Mouse (Mus musculus): ENCODE data around the gene Zfp39. TPM values are rescaled to one million over a fixed set of nuclear protein-coding genes. Genes with fewer than 3 reads are reported as not detected.

Zfp39 gene
- polyA plus RNA-seq, 1 experiment from 2014 or later: 5.8 TPM

- peak overlapping the region; percentile 72 for H3K27ac ChIP-seq
Observed at GRCm38 (mm10) chr11:58914461-58915028, 10.5 kb upstream of the Zfp39 start.

GRCm38 (mm10) chr11:58913776-58914175 is 9.8 kb upstream of the Zfp39 start:
- Histone ChIP-seq H3K4me1 (peaks cover 7% of the 10 kb centered on the region), H3K27me3 (ENCODE audit: poor library complexity, severe bottlenecking) (no peaks in the 10 kb centered on the region), H3K36me3 (replicated peaks) (no peaks in the 10 kb centered on the region), H3K9me3 (no peaks in the 10 kb centered on the region), H3K27ac (peak overlapping the region; percentile 72), H3K4me3 (peak overlapping the region; percentile 41; the same call in 1 of the 2 replicates)
- DNase-seq (ENCODE audit: extremely low spot score, low spot score): no peak
- 83% methylated on average over 1 of the region's 1 CpGs for WGBS

More at GRCm38 (mm10) chr11:58914461-58915028, 10.5 kb upstream of the Zfp39 start:
- Histone ChIP-seq H3K9me3 (no peaks in the 10 kb centered on the region), H3K4me1 (peaks cover 7% of the 10 kb centered on the region), H3K4me3 (peak overlapping the region; percentile 41), H3K27me3 (ENCODE audit: poor library complexity, severe bottlenecking) (no peaks in the 10 kb centered on the region), H3K36me3 (replicated peaks) (no peaks in the 10 kb centered on the region)
- DNase-seq (ENCODE audit: extremely low spot score, low spot score): peak; percentile 37
- WGBS: 24% methylated on average over 17 of the region's 17 CpGs

- H3K36me3 ChIP-seq (replicated peaks): peaks cover 28% of the 10 kb centered on the region
- H3K27ac ChIP-seq: 0 out of 2 replicates have a peak overlapping the region, but pooled peaks have one; percentile 20
- peaks cover 16% of the 10 kb centered on the region for H3K4me1 ChIP-seq
- WGBS: 36% methylated on average over 6 of the region's 6 CpGs
- no peaks in the 10 kb centered on the region for H3K9me3 ChIP-seq
- H3K27me3 ChIP-seq (ENCODE audit: poor library complexity, severe bottlenecking): no peaks in the 10 kb centered on the region
- DNase-seq (ENCODE audit: extremely low spot score, low spot score): peak; percentile 22
- H3K4me3 ChIP-seq: peak overlapping the region; percentile 88
Observed at GRCm38 (mm10) chr11:58904838-58905237, 813 bp upstream of the Zfp39 start.

GRCm38 (mm10) chr11:58904410-58904718 is 339 bp upstream of the Zfp39 start:
- Histone ChIP-seq H3K36me3 (replicated peaks) (peaks cover 29% of the 10 kb centered on the region), H3K4me3 (peak overlapping the region; percentile 88), H3K27me3 (ENCODE audit: poor library complexity, severe bottlenecking) (no peaks in the 10 kb centered on the region), H3K27ac (peak overlapping the region; percentile 95), H3K4me1 (peaks cover 16% of the 10 kb centered on the region), H3K9me3 (no peaks in the 10 kb centered on the region)
- no peak for DNase-seq (ENCODE audit: extremely low spot score, low spot score)
- WGBS: 3% methylated on average over 8 of the region's 8 CpGs

- H3K36me3 ChIP-seq (replicated peaks): peaks cover 59% of the 10 kb centered on the region
- H3K9me3 ChIP-seq: no peaks in the 10 kb centered on the region
- DNase-seq (ENCODE audit: extremely low spot score, low spot score): no peak
- H3K27ac ChIP-seq: no peak overlapping the region
- no peaks in the 10 kb centered on the region for H3K27me3 ChIP-seq (ENCODE audit: poor library complexity, severe bottlenecking)
- no peak overlapping the region for H3K4me3 ChIP-seq
- H3K4me1 ChIP-seq: peaks cover 16% of the 10 kb centered on the region
Observed at GRCm38 (mm10) chr11:58901080-58901479, 2.9 kb downstream of the Zfp39 start.

- Histone ChIP-seq H3K4me3 (no peak overlapping the region), H3K27ac (no peak overlapping the region), H3K27me3 (ENCODE audit: poor library complexity, severe bottlenecking) (no peaks in the 10 kb centered on the region), H3K9me3 (no peaks in the 10 kb centered on the region), H3K36me3 (replicated peaks) (peaks cover 88% of the 10 kb centered on the region), H3K4me1 (peaks cover 2% of the 10 kb centered on the region; the same call in 1 of the 2 replicates)
- WGBS: 88% methylated on average over 6 of the region's 6 CpGs
- no peak for DNase-seq (ENCODE audit: extremely low spot score, low spot score)
Observed at GRCm38 (mm10) chr11:58897485-58897884, 6.5 kb downstream of the Zfp39 start.

- H3K4me1 ChIP-seq: no peaks in the 10 kb centered on the region
- DNase-seq (ENCODE audit: extremely low spot score, low spot score): no peak
- H3K9me3 ChIP-seq: no peaks in the 10 kb centered on the region
- no peak overlapping the region for H3K4me3 ChIP-seq
- no peaks in the 10 kb centered on the region for H3K27me3 ChIP-seq (ENCODE audit: poor library complexity, severe bottlenecking)
- no peak overlapping the region for H3K27ac ChIP-seq
- 81% methylated on average over 6 of the region's 6 CpGs for WGBS
- H3K36me3 ChIP-seq (replicated peaks): peaks cover 90% of the 10 kb centered on the region
Observed at GRCm38 (mm10) chr11:58894456-58894855, 9.6 kb downstream of the Zfp39 start.

GRCm38 (mm10) chr11:58890511-58890910 is 13.5 kb downstream of the Zfp39 start:
- DNase-seq (ENCODE audit: extremely low spot score, low spot score): no peak
- no peak overlapping the region for H3K27ac ChIP-seq
- H3K4me3 ChIP-seq: no peak overlapping the region
- 96% methylated on average over 10 of the region's 10 CpGs for WGBS
- no peaks in the 10 kb centered on the region for H3K4me1 ChIP-seq
- peaks cover 75% of the 10 kb centered on the region for H3K36me3 ChIP-seq (replicated peaks)
- H3K27me3 ChIP-seq (ENCODE audit: poor library complexity, severe bottlenecking): no peaks in the 10 kb centered on the region
- H3K9me3 ChIP-seq: no peaks in the 10 kb centered on the region

GRCm38 (mm10) chr11:58883756-58884155 is 20.3 kb downstream of the Zfp39 start:
- no peak for DNase-seq (ENCODE audit: extremely low spot score, low spot score)
- H3K4me1 ChIP-seq: no peaks in the 10 kb centered on the region
- WGBS: 90% methylated on average over 8 of the region's 8 CpGs
- H3K9me3 ChIP-seq: no peaks in the 10 kb centered on the region
- H3K27me3 ChIP-seq (ENCODE audit: poor library complexity, severe bottlenecking): no peaks in the 10 kb centered on the region
- no peak overlapping the region for H3K27ac ChIP-seq
- peaks cover 53% of the 10 kb centered on the region for H3K36me3 ChIP-seq (replicated peaks)
- no peak overlapping the region for H3K4me3 ChIP-seq

- H3K4me3 ChIP-seq: no peak overlapping the region
- H3K36me3 ChIP-seq (replicated peaks): peaks cover 37% of the 10 kb centered on the region
- no peaks in the 10 kb centered on the region for H3K9me3 ChIP-seq
- 88% methylated on average over 4 of the region's 4 CpGs for WGBS
- no peak for DNase-seq (ENCODE audit: extremely low spot score, low spot score)
- no peaks in the 10 kb centered on the region for H3K27me3 ChIP-seq (ENCODE audit: poor library complexity, severe bottlenecking)
- peaks cover 12% of the 10 kb centered on the region for H3K4me1 ChIP-seq
- H3K27ac ChIP-seq: no peak overlapping the region
Observed at GRCm38 (mm10) chr11:58870961-58871360, 33.1 kb downstream of the Zfp39 start.

- H3K4me3 ChIP-seq: peak overlapping the region; percentile 79
- H3K4me1 ChIP-seq: peaks cover 12% of the 10 kb centered on the region
- 88% methylated on average over 6 of the region's 6 CpGs for WGBS
- no peak for DNase-seq (ENCODE audit: extremely low spot score, low spot score)
- peak overlapping the region; percentile 92 for H3K27ac ChIP-seq
- H3K27me3 ChIP-seq (ENCODE audit: poor library complexity, severe bottlenecking): no peaks in the 10 kb centered on the region
- no peaks in the 10 kb centered on the region for H3K9me3 ChIP-seq
- peaks cover 26% of the 10 kb centered on the region for H3K36me3 ChIP-seq (replicated peaks)
Observed at GRCm38 (mm10) chr11:58867954-58868330, 36.1 kb downstream of the Zfp39 start.

GRCm38 (mm10) chr11:58867039-58867953 is 36.7 kb downstream of the Zfp39 start, which contains the start of gene 2810021J22Rik:
Gene 2810021J22Rik (plus strand): TSS chr11:58867216.
- peak within 1 kb of the TSS; percentile 79 for H3K4me3 ChIP-seq
- H3K27ac ChIP-seq: peak within 1 kb of the TSS; percentile 92
- peak; percentile 82 for DNase-seq (ENCODE audit: extremely low spot score, low spot score)
- 3% methylated on average over 37 of the region's 37 CpGs for WGBS
- peaks cover 12% of the 10 kb centered on the region for H3K4me1 ChIP-seq
- no peaks in the 10 kb centered on the region for H3K9me3 ChIP-seq
- no peaks in the 10 kb centered on the region for H3K27me3 ChIP-seq (ENCODE audit: poor library complexity, severe bottlenecking)
- H3K36me3 ChIP-seq (replicated peaks): peaks cover 26% of the 10 kb centered on the region

- H3K36me3 ChIP-seq (replicated peaks): peaks cover 55% of the 10 kb centered on the region
- 95% methylated on average over 8 of the region's 8 CpGs for WGBS
- no peak overlapping the region for H3K4me3 ChIP-seq
- no peaks in the 10 kb centered on the region for H3K27me3 ChIP-seq (ENCODE audit: poor library complexity, severe bottlenecking)
- H3K4me1 ChIP-seq: no peaks in the 10 kb centered on the region
- H3K9me3 ChIP-seq: peaks cover 31% of the 10 kb centered on the region
- H3K27ac ChIP-seq: no peak overlapping the region
- DNase-seq (ENCODE audit: extremely low spot score, low spot score): no peak
Observed at GRCm38 (mm10) chr11:58860744-58861143, 43.3 kb downstream of the Zfp39 start.

Data from forebrain, embryonic 10.5 days (tissue).